Comparison of ENCODE assay signal across 12 mouse cellular contexts in genomic region chr11:97983506-97983905, GRCm38 (mm10).
"Had no signal": no experiment of that assay in that cellular context is flagged by ENCODE, and none has a peak within 500 bp of the region (broad histone marks: within the 10 kb centered on the region; RNA-seq: fewer than 3 reads in every experiment).

No protein-coding gene starts in this region.

- H3K4me3 ChIP-seq: midbrain, embryonic 10.5 days; midbrain, embryonic 12.5 days; midbrain, embryonic 15.5 days; neural tube, embryonic 12.5 days had no signal

- DNase-seq: lung, adult 18-20 months; lung, embryonic 14.5 days; lung, postnatal 10 days; lung, postnatal 4 days; right cerebral cortex, postnatal 14 days; spleen, adult 18-20 months; thymus, adult 18-20 months; thymus, postnatal 36 days had no signal

- H3K9ac ChIP-seq: lung, embryonic 14.5 days; midbrain, embryonic 12.5 days; midbrain, embryonic 15.5 days; neural tube, embryonic 12.5 days had no signal

- H3K27ac ChIP-seq: midbrain, embryonic 10.5 days; midbrain, embryonic 12.5 days; midbrain, embryonic 15.5 days; neural tube, embryonic 12.5 days had no signal

- H3K9me3 ChIP-seq: midbrain, embryonic 10.5 days; midbrain, embryonic 12.5 days; midbrain, embryonic 15.5 days; neural tube, embryonic 12.5 days had no signal

- ATAC-seq: midbrain, embryonic 15.5 days had no signal

- H3K36me3 ChIP-seq: midbrain, embryonic 10.5 days; midbrain, embryonic 12.5 days; midbrain, embryonic 15.5 days; neural tube, embryonic 12.5 days had no signal

- H3K4me2 ChIP-seq: lung, embryonic 14.5 days; midbrain, embryonic 12.5 days; midbrain, embryonic 15.5 days; neural tube, embryonic 12.5 days had no signal
